Mouse (Mus musculus): Measurements from ENCODE around the gene Dnah6. TPM values are rescaled to one million over a fixed set of nuclear protein-coding genes. Genes with fewer than 3 reads are reported as not detected.

Dnah6 gene
- polyA plus RNA-seq, 1 experiment from 2014 or later = 0.17 TPM

GRCm38 (mm10) chr6:73182410-73182809 lies 39.0 kb downstream of the Dnah6 start:
- Histone ChIP-seq H3K27me3 (no peaks in the 10 kb centered on the region), H3K36me3 (ENCODE audit: poor library complexity, severe bottlenecking) (no peaks in the 10 kb centered on the region), H3K4me2 (no peak overlapping the region), H3K4me3 (no peak overlapping the region), H3K27ac (no peak overlapping the region; the same call in 1 of the 2 replicates), H3K9me3 (replicated peaks) (no peaks in the 10 kb centered on the region), H3K9ac (no peak overlapping the region), H3K4me1 (no peaks in the 10 kb centered on the region)
- ATAC-seq = no peak
- 56% methylated on average over 3 of the region's 3 CpGs for WGBS

- Histone ChIP-seq H3K36me3 (ENCODE audit: poor library complexity, severe bottlenecking) (no peaks in the 10 kb centered on the region), H3K4me1 (no peaks in the 10 kb centered on the region), H3K9me3 (replicated peaks) (no peaks in the 10 kb centered on the region), H3K4me2 (no peak overlapping the region), H3K4me3 (no peak overlapping the region), H3K27ac (no peak overlapping the region), H3K27me3 (no peaks in the 10 kb centered on the region), H3K9ac (no peak overlapping the region)
- 73% methylated on average over 4 of the region's 4 CpGs for WGBS
- no peak for ATAC-seq
Observed at GRCm38 (mm10) chr6:73182006-73182405, 39.4 kb downstream of the Dnah6 start.

- H3K4me2 ChIP-seq = no peak overlapping the region
- no peaks in the 10 kb centered on the region for H3K9me3 ChIP-seq (replicated peaks)
- H3K4me3 ChIP-seq = no peak overlapping the region
- no peak for ATAC-seq
- H3K27ac ChIP-seq = no peak overlapping the region
- no peaks in the 10 kb centered on the region for H3K4me1 ChIP-seq
- no peaks in the 10 kb centered on the region for H3K36me3 ChIP-seq (ENCODE audit: poor library complexity, severe bottlenecking)
- no peak overlapping the region for H3K9ac ChIP-seq
- WGBS = 79% methylated on average over 3 of the region's 3 CpGs
- no peaks in the 10 kb centered on the region for H3K27me3 ChIP-seq
Observed at GRCm38 (mm10) chr6:73175156-73175555, 46.3 kb downstream of the Dnah6 start.

- Histone ChIP-seq H3K27ac (peak overlapping the region; percentile 17; the same call in 1 of the 2 replicates), H3K9me3 (replicated peaks) (no peaks in the 10 kb centered on the region), H3K4me3 (no peak overlapping the region), H3K36me3 (ENCODE audit: poor library complexity, severe bottlenecking) (no peaks in the 10 kb centered on the region), H3K27me3 (no peaks in the 10 kb centered on the region), H3K4me2 (no peak overlapping the region), H3K4me1 (no peaks in the 10 kb centered on the region), H3K9ac (no peak overlapping the region)
- WGBS = 78% methylated on average over 3 of the region's 3 CpGs
- ATAC-seq = no peak
Observed at GRCm38 (mm10) chr6:73167230-73167629, 54.2 kb downstream of the Dnah6 start.

GRCm38 (mm10) chr6:73162958-73163357 lies 58.5 kb downstream of the Dnah6 start:
- no peak overlapping the region for H3K9ac ChIP-seq
- no peaks in the 10 kb centered on the region for H3K36me3 ChIP-seq (ENCODE audit: poor library complexity, severe bottlenecking)
- no peak overlapping the region for H3K4me2 ChIP-seq
- 89% methylated on average over 1 of the region's 1 CpGs for WGBS
- no peaks in the 10 kb centered on the region for H3K4me1 ChIP-seq
- ATAC-seq = no peak
- no peaks in the 10 kb centered on the region for H3K27me3 ChIP-seq
- H3K9me3 ChIP-seq (replicated peaks) = no peaks in the 10 kb centered on the region
- H3K27ac ChIP-seq = no peak overlapping the region
- no peak overlapping the region for H3K4me3 ChIP-seq

GRCm38 (mm10) chr6:73161338-73161737 lies 60.1 kb downstream of the Dnah6 start:
- ATAC-seq = no peak
- Histone ChIP-seq H3K4me2 (no peak overlapping the region), H3K4me3 (no peak overlapping the region), H3K36me3 (ENCODE audit: poor library complexity, severe bottlenecking) (no peaks in the 10 kb centered on the region), H3K9ac (no peak overlapping the region), H3K9me3 (replicated peaks) (no peaks in the 10 kb centered on the region), H3K27me3 (no peaks in the 10 kb centered on the region), H3K27ac (no peak overlapping the region), H3K4me1 (no peaks in the 10 kb centered on the region)
- 85% methylated on average over 4 of the region's 4 CpGs for WGBS

- Histone ChIP-seq H3K4me3 (no peak overlapping the region), H3K36me3 (ENCODE audit: poor library complexity, severe bottlenecking) (no peaks in the 10 kb centered on the region), H3K27ac (no peak overlapping the region), H3K4me2 (no peak overlapping the region), H3K4me1 (no peaks in the 10 kb centered on the region), H3K9me3 (replicated peaks) (no peaks in the 10 kb centered on the region), H3K27me3 (no peaks in the 10 kb centered on the region), H3K9ac (no peak overlapping the region)
- 84% methylated on average over 2 of the region's 2 CpGs for WGBS
- no peak for ATAC-seq
Observed at GRCm38 (mm10) chr6:73155455-73155854, 66.0 kb downstream of the Dnah6 start.

GRCm38 (mm10) chr6:73153675-73154074 lies 67.8 kb downstream of the Dnah6 start:
- no peak overlapping the region for H3K9ac ChIP-seq
- no peaks in the 10 kb centered on the region for H3K27me3 ChIP-seq
- 0% methylated on average over 1 of the region's 1 CpGs for WGBS
- no peaks in the 10 kb centered on the region for H3K36me3 ChIP-seq (ENCODE audit: poor library complexity, severe bottlenecking)
- peak; percentile 94 for ATAC-seq
- no peaks in the 10 kb centered on the region for H3K4me1 ChIP-seq
- H3K9me3 ChIP-seq (replicated peaks) = no peaks in the 10 kb centered on the region
- H3K4me2 ChIP-seq = no peak overlapping the region
- H3K4me3 ChIP-seq = no peak overlapping the region
- H3K27ac ChIP-seq = no peak overlapping the region

- no peak overlapping the region for H3K9ac ChIP-seq
- 89% methylated on average over 7 of the region's 7 CpGs for WGBS
- no peak for ATAC-seq
- H3K27me3 ChIP-seq = no peaks in the 10 kb centered on the region
- H3K9me3 ChIP-seq (replicated peaks) = no peaks in the 10 kb centered on the region
- H3K27ac ChIP-seq = no peak overlapping the region
- H3K4me3 ChIP-seq = no peak overlapping the region
- no peak overlapping the region for H3K4me2 ChIP-seq
- H3K36me3 ChIP-seq (ENCODE audit: poor library complexity, severe bottlenecking) = no peaks in the 10 kb centered on the region
- H3K4me1 ChIP-seq = no peaks in the 10 kb centered on the region
Observed at GRCm38 (mm10) chr6:73143403-73143802, 78.0 kb downstream of the Dnah6 start.

GRCm38 (mm10) chr6:73142776-73143175 lies 78.7 kb downstream of the Dnah6 start:
- Histone ChIP-seq H3K36me3 (ENCODE audit: poor library complexity, severe bottlenecking) (no peaks in the 10 kb centered on the region), H3K4me1 (no peaks in the 10 kb centered on the region), H3K27me3 (no peaks in the 10 kb centered on the region), H3K4me3 (no peak overlapping the region), H3K4me2 (no peak overlapping the region), H3K9ac (no peak overlapping the region), H3K9me3 (replicated peaks) (no peaks in the 10 kb centered on the region), H3K27ac (no peak overlapping the region)
- WGBS = 88% methylated on average over 4 of the region's 4 CpGs
- no peak for ATAC-seq

- Histone ChIP-seq H3K27me3 (no peaks in the 10 kb centered on the region), H3K4me3 (no peak overlapping the region), H3K4me2 (no peak overlapping the region), H3K27ac (no peak overlapping the region), H3K36me3 (ENCODE audit: poor library complexity, severe bottlenecking) (no peaks in the 10 kb centered on the region), H3K9me3 (replicated peaks) (no peaks in the 10 kb centered on the region), H3K9ac (no peak overlapping the region), H3K4me1 (no peaks in the 10 kb centered on the region)
- 71% methylated on average over 3 of the region's 3 CpGs for WGBS
- no peak for ATAC-seq
Observed at GRCm38 (mm10) chr6:73140836-73141235, 80.6 kb downstream of the Dnah6 start.

- Histone ChIP-seq H3K4me1 (no peaks in the 10 kb centered on the region), H3K27ac (no peak overlapping the region), H3K9me3 (replicated peaks) (no peaks in the 10 kb centered on the region), H3K36me3 (ENCODE audit: poor library complexity, severe bottlenecking) (no peaks in the 10 kb centered on the region), H3K27me3 (no peaks in the 10 kb centered on the region), H3K4me3 (no peak overlapping the region), H3K4me2 (no peak overlapping the region), H3K9ac (no peak overlapping the region)
- 52% methylated on average over 5 of the region's 5 CpGs for WGBS
- no peak for ATAC-seq
Observed at GRCm38 (mm10) chr6:73132784-73133183, 88.7 kb downstream of the Dnah6 start.

- Histone ChIP-seq H3K9me3 (replicated peaks) (no peaks in the 10 kb centered on the region), H3K27me3 (no peaks in the 10 kb centered on the region), H3K27ac (no peak overlapping the region), H3K4me2 (no peak overlapping the region), H3K4me1 (no peaks in the 10 kb centered on the region), H3K9ac (no peak overlapping the region), H3K36me3 (ENCODE audit: poor library complexity, severe bottlenecking) (no peaks in the 10 kb centered on the region), H3K4me3 (no peak overlapping the region)
- WGBS = 87% methylated on average over 9 of the region's 9 CpGs
- ATAC-seq = no peak
Observed at GRCm38 (mm10) chr6:73127594-73127993, 93.9 kb downstream of the Dnah6 start.
